Mouse (Mus musculus) ovary, adult 2 months (tissue): Measurements from ENCODE around the gene Acrv1. TPM values are rescaled to one million over a fixed set of nuclear protein-coding genes. Genes with fewer than 3 reads are reported as not detected.

ENCODE experiments used
- polyA plus RNA-seq: library from polyadenylated mRNA; depleted of rRNA; stranded (reverse); fragments of >200 nt; gene quantifications from 2 replicates; pipeline ENCODE4 v1.2.3, GENCODE M21; 2012; rRNA removed

Acrv1 gene
- polyA plus RNA-seq = not detected in 2 replicates

GRCm38 (mm10) chr9:36692920-36693319 lies at the start of gene Acrv1:
Acrv1 (plus strand) TSS chr9:36693220.

DNA sequence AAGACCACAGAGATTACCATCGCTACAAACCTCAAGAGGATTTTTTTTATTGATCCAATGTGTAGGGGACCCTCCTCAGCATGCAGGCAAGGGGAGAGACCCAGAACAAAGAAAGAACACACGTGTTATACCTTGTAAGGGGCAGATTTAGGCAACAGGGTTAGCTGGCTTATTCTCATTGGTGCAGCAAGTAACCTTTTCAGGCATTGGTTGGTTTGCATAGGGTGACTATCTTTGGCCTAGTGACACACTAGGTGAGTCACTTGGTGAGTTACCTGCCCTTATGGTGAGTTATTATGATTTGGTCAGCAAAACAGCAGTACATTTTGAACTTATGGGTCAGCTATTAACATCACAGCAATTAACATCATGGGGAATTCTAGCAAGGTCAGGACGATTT lies 49.7 kb upstream of the Acrv1 start, which contains the start of gene A630095E13Rik:
TSS of gene A630095E13Rik (minus strand) at position 101 of the 400 bp plus-strand sequence.

GRCm38 (mm10) chr9:36727034-36727755 lies 34.2 kb downstream of the Acrv1 start, which contains the start of gene Chek1:
Chek1 (minus strand) TSS chr9:36727065.

Other genes starting within 250 kb of the Acrv1 start
- not detected in 2 replicates for gene Gm9513, start 217.6 kb upstream of the Acrv1 start, polyA plus RNA-seq
- not detected in 2 replicates for gene Gm5615, start 151.3 kb upstream of the Acrv1 start, polyA plus RNA-seq
- not detected in 2 replicates for gene Gm17689, start 110.6 kb upstream of the Acrv1 start, polyA plus RNA-seq
- gene A630095E13Rik, start 49.8 kb upstream of the Acrv1 start, polyA plus RNA-seq = 0.31 TPM in 1 of 2 replicates, not detected in the other
- gene Chek1, start 33.8 kb downstream of the Acrv1 start, polyA plus RNA-seq = 0.78 and 0.79 TPM in 2 replicates
- 223 and 235 TPM in 2 replicates for gene Stt3a, start 74.5 kb downstream of the Acrv1 start, polyA plus RNA-seq
- 57.1 and 84.2 TPM in 2 replicates for gene Ei24, start 104.2 kb downstream of the Acrv1 start, polyA plus RNA-seq
- 3.2 TPM in 2 replicates for gene Fez1, start 128.6 kb downstream of the Acrv1 start, polyA plus RNA-seq